In genomic region chr13:21753524-21754285, GRCm38 (mm10) we compare ENCODE assay signal across 8 mouse cellular contexts. TPM values are rescaled to one million over a fixed set of nuclear protein-coding genes. Genes with fewer than 3 reads are reported as not detected.
DNase-seq lines count a peak whose midpoint lies in the region; ATAC-seq and TF ChIP-seq lines count a peak whose summit lies in the region.
"Not testable (repeated sequence)": the region's sequence is repeated elsewhere in the genome, so short reads cannot be mapped to it uniquely, and the experiment has no call there.

TSS of gene Hist1h2ak (minus strand) at chr13:21753827.
TSS of gene Hist1h2bn (plus strand) at chr13:21754123.

- peak; percentile 94 for DNase-seq in ZHBTc4 (ENCODE audit: low read depth, low spot score)
- peak; percentile 27 for DNase-seq in gastrocnemius, adult 18-20 months (ENCODE audit: low spot score)
- DNase-seq in hindbrain, postnatal 0 days (ENCODE audit: low spot score) = peak; percentile 94
- peak; percentile 62 to 73 for DNase-seq in left cerebral cortex, adult 18-20 months (ENCODE audit: low spot score in 2 of 2)
- DNase-seq in lung, postnatal 4 days = peak; percentile 65 to 72
- DNase-seq in retina, postnatal 1 day = peak; percentile 98
- peak; percentile 71 for DNase-seq in thymus, postnatal 4 days

- peak; percentile 85 for ATAC-seq in common myeloid progenitor, adult 5-6 weeks (replicated peaks; ENCODE audit: low read depth, poor library complexity, severe bottlenecking)
- peak; percentile 96 for ATAC-seq in hindbrain, postnatal 0 days

- peak within 1 kb of the TSS; percentile 44 for H3K4me3 ChIP-seq in hindbrain, postnatal 0 days (ENCODE audit: low read length)

- peak within 1 kb of the TSS; percentile 46; the same call in 1 of the 2 replicates for H3K9ac ChIP-seq in hindbrain, postnatal 0 days (replicated peaks; ENCODE audit: low read length)

- not testable (repeated sequence) for H3K4me1 ChIP-seq in hindbrain, postnatal 0 days (ENCODE audit: insufficient read depth, low read length)

- peak within 1 kb of the TSS; percentile 64 for H3K4me2 ChIP-seq in hindbrain, postnatal 0 days (ENCODE audit: low read depth, low read length)

- not testable (repeated sequence) for H3K36me3 ChIP-seq in hindbrain, postnatal 0 days (ENCODE audit: insufficient read depth, low read length)

- peak; percentile 44 for TF ChIP-seq CTCF in hindbrain, postnatal 0 days (IDR thresholded peaks at IDR 0.05; ENCODE audit: low read depth)

- H3K9me3 ChIP-seq in hindbrain, postnatal 0 days (ENCODE audit: low read length) = not testable (repeated sequence)

- H3K27me3 ChIP-seq in hindbrain, postnatal 0 days (ENCODE audit: insufficient read depth, low read length) = not testable (repeated sequence)

- peak within 1 kb of the TSS; percentile 90 for H3K27ac ChIP-seq in hindbrain, postnatal 0 days

- WGBS in hindbrain, postnatal 0 days = under 1% methylated on average over 44 of the region's 50 CpGs

RNA-seq across cellular contexts. Expression of gene Hist1h2ak, which starts in this region (rescaled TPM):
- 950 and 1,047 TPM in 2 replicates for total RNA-seq in common myeloid progenitor, adult 5-6 weeks (2017)
- total RNA-seq in gastrocnemius, adult 18-20 months (2021) = not detected
- total RNA-seq in hindbrain, postnatal 0 days (2014; rRNA removed) = 429 and 552 TPM in 2 replicates
- polyA plus RNA-seq in hindbrain, postnatal 0 days (2015; fragmentation: Nextera tagmentation; extraction: Ambion mirVana) = 9.9 and 13.6 TPM in 2 replicates
- total RNA-seq in left cerebral cortex, adult 18-20 months (2021) = 10 to 100 TPM; 10.2 to 19.7 TPM

RNA-seq across cellular contexts. Expression of gene Hist1h2bn, which starts in this region (rescaled TPM):
- 1,475 and 1,634 TPM in 2 replicates for total RNA-seq in common myeloid progenitor, adult 5-6 weeks (2017)
- total RNA-seq in gastrocnemius, adult 18-20 months (2021) = 1 to 10 TPM in 1 of 2 experiments, not detected in 1; 1.1 TPM
- total RNA-seq in hindbrain, postnatal 0 days (2014; rRNA removed) = 864 and 1,352 TPM in 2 replicates
- 1.1 TPM in 1 of 2 replicates, not detected in the other for polyA plus RNA-seq in hindbrain, postnatal 0 days (2015; fragmentation: Nextera tagmentation; extraction: Ambion mirVana)
- total RNA-seq in left cerebral cortex, adult 18-20 months (2021) = 1 to 10 TPM; 6.3 to 9.2 TPM

Comparison
In these comparisons a context has a peak if more than half of its experiments do, and no peak if none do; other contexts are left out.
1. Peak in every context shown above with its lines: DNase-seq, ATAC-seq, H3K4me3 ChIP-seq and H3K27ac ChIP-seq.
2. RNA of gene Hist1h2ak (total RNA-seq): 950 to 1,047 TPM in common myeloid progenitor, adult 5-6 weeks and 429 to 552 TPM in hindbrain, postnatal 0 days; 10.2 to 19.7 TPM in left cerebral cortex, adult 18-20 months and not detected in gastrocnemius, adult 18-20 months; every median in the first group is over 10 times any median in the second.
3. RNA of gene Hist1h2bn (total RNA-seq): 1,475 to 1,634 TPM in common myeloid progenitor, adult 5-6 weeks and 864 to 1,352 TPM in hindbrain, postnatal 0 days; 6.3 to 9.2 TPM in left cerebral cortex, adult 18-20 months and 1.1 TPM in gastrocnemius, adult 18-20 months; every median in the first group is over 10 times any median in the second.
4. DNase-seq: peak in every context shown above with its lines; median percentile 98 in retina, postnatal 1 day; 94 in ZHBTc4; 94 in hindbrain, postnatal 0 days; 71 in thymus, postnatal 4 days; 68 in lung, postnatal 4 days; 68 in left cerebral cortex, adult 18-20 months; 27 in gastrocnemius, adult 18-20 months.